Mouse (Mus musculus) lung, postnatal 0 days (tissue): ENCODE results near the gene Irf2bp2.

Experiments used
- CTCF ChIP-seq: IDR thresholded peaks from 2 replicates; pipeline ENCODE4 v1.5.1; 2016; ENCODE audit warnings: antibody characterized with exemption, mild to moderate bottlenecking
- EP300 ChIP-seq: IDR thresholded peaks from 2 replicates; pipeline ENCODE4 v1.6.1; 2016; ENCODE audit warnings: antibody characterized with exemption, mild to moderate bottlenecking, control low read depth

DNA sequence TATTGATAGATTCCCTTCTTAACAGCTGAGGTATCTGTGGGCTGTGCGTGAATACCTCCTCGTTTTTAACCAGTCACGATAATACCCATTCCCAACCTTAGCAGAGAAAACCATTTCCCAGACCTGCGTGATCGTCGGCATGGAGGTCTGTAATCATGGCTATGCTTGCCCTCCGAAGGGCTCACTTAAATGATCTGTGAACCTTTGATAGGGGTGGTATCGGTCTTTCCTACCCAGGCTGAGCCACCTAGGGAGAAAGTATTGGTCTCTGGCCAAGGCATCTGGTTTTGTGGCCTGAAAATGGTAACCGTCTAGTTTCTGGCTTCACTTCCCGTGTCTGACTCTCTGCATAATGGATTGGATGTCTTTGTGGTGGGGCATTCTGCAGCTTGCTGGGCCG, 32.6 kb upstream of the Irf2bp2 start:
- no peak for TF ChIP-seq EP300
- TF ChIP-seq CTCF: no peak
